Mouse (Mus musculus) megakaryocyte, embryonic 14.5 days (primary cell): ENCODE data around the gene Trpm2.

Experiments
- FLI1 ChIP-seq: IDR thresholded peaks from 2 replicates; pipeline ENCODE4 v1.6.1; 2012; ENCODE audit warnings: low read length, inconsistent platforms, mixed read lengths
- GATA1 ChIP-seq: IDR thresholded peaks from 3 replicates; pipeline ENCODE4 v1.6.1; 2012; ENCODE audit warnings: mixed read lengths, low read length, inconsistent platforms, borderline replicate concordance

DNA sequence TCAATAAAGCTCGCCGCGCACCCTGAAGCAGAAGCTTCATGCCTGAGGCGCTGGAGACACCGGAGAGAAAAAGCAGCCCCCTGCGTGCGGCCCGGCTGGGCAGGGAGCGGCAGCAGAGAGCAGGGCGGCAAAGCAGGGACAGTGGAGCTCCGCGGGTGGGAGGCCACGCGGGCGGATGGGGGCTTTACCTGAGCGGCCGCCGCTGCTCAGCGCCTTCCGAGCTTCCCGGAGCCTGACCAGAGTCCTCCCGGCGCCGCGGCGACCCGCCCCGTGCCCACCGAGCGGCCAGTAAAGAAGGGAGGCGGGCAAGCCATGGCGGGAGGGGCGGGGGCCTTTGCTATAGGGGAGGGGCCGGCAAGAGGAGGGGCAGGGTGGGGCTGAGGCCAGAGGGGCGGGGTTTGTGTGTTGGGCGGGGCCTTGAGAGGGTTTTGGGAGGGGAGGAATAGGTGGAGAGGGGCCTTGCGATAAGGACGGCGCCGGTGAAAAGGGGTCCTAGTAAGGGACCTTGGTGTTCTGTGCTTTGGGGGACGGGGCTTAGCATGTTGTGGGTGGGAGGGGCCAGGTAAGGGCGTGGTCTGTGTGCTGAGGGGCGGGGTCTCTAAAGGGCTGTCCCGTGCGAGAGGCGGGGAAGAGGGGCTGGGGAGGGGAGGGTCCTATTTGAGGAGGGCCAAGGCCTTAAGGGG is 68.0 kb downstream of the Trpm2 start, which contains the start of gene Lrrc3:
- TF ChIP-seq GATA1 (no peak), FLI1 (no peak)
